Mouse (Mus musculus) testis, adult 2 months (tissue): ENCODE data around the gene Per1.

ENCODE experiments used
- CTCF ChIP-seq: fragments of 200-500 bp; IDR thresholded peaks from 2 replicates; pipeline ENCODE4 v1.5.1; 2012; ENCODE audit warnings: low read depth, mild to moderate bottlenecking, inconsistent platforms, low read length, moderate library complexity; ENCODE audit not compliant: control insufficient read depth, insufficient read depth, insufficient replicate concordance
- POLR2A ChIP-seq: fragments of 200-500 bp; IDR thresholded peaks from 2 replicates; pipeline ENCODE4 v1.6.1; 2012; ENCODE audit warnings: low read depth, mild to moderate bottlenecking, inconsistent platforms, low read length, moderate library complexity; ENCODE audit not compliant: control insufficient read depth

DNA sequence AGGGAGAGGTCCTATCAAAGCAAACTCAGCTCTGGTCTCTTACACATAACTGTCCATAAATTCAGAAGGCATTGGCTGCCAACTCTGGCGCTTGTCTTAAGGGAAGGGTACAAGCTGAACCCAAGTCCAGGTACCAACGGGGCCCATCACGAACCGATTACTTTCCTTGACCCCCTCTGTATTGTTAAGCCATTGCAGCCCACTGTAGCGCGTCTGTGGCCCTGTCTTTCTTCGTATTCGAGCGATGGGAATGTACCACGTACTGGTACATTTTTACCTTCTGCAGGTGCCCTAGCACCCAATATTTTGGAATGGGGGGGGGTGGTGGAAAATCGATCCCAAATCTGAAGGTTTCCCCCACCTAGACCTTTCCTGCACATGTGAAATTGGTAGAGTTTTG lies 22.8 kb upstream of the Per1 start:
- TF ChIP-seq CTCF (no peak), POLR2A (no peak)
